Mouse (Mus musculus) frontal cortex, postnatal 36 days (tissue): Measurements from ENCODE around the gene Inhbc.

ENCODE experiments used
- DNase-seq, 2 experiments: peaks; one replicate each; pipeline ENCODE4 v3.0.0; 2022; ENCODE audit warnings: low spot score in 2 of 2

Gene Inhbc

DNA sequence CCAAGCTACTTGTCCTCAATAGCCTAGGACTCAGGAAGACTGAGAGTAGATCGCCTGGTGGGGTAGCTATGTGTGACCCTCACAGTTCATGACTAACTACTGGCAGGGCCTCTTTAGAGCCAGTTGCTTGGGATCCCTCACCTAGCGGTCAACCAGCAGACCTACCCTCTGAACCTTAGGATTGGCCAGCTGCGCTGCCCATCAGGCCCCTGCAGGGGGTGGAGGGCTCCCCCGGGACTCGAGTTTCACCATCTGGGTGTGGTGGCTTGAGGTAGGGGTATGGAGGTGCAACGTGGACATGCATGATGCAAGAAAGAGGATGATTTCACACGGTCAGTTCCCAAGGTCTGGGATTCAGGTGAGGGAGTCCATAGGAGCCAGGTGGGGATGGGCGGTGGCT, 18.5 kb downstream of the Inhbc start:
- DNase-seq: no peak

DNA sequence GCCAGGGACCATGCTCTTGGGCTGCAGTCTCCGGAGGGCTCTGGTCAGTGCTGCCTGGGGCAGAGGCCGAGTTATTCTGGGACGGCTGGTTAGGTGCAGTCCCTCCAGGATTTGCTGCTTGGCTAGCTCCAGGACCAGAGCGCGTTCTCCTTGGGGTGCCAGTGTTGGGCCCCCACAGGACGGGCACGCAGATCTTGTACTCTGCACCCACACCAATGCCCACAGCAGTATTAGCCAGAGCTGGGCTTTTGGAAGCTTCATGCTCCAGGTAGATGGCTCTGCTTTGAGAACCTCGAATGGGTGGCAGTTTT, 19.0 kb downstream of the Inhbc start:
- DNase-seq: no peak

DNA sequence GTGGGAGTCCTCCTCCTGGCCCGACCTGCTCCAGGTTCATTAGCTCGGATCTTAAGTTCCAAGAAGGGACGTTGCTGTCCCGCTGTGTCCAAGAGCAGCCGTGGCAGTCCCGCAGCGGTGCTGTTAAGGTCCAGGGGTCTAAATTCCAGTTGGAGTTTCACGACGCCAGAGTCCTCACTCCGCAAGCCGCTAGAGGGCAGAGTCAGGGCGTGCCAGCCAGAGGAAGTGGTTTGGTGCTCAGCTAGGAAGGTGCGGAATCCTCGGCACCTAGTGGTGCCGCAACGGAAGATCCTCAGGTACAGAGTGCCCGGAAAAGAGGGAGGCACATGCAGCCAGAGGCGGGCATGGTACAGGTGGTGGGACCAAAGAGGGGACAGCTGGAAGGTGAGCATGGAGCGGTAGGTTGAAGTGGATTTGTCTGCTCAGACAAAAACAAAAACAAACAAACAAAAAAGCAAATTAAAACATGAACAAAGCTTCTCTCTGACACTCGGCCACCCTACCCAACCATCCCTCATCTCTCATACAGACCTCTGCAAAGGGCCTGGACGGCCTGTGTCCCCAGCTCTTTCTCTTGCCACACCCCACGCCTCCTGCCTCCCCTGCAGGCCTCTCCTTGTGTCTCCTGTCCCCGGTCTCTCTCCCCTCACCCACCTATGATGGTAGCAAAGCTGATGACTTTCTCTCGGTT, 19.5 kb downstream of the Inhbc start:
- peak; percentile 68 to 78 for DNase-seq

DNA sequence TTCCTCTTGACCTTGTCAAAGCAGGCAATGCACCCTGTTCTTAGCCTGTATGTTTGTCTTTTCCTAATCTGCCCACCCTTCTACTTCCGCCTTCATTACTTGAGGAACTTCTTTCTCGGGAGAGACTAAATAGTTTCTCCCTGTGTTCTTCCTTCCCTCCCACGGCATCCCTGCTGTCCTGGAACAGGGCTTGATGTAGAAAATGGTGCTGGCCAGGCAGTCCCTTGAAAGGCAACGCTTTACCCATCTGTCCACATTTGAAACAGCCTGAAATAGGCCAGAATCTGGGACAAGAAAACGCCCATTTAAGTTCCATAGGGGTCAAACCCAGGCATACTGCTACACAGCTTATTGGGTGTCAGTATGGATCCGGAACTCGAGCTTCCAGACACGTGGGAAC, 20.4 kb downstream of the Inhbc start:
- peak in 1 of 2 experiments; percentile 54 for DNase-seq

DNA sequence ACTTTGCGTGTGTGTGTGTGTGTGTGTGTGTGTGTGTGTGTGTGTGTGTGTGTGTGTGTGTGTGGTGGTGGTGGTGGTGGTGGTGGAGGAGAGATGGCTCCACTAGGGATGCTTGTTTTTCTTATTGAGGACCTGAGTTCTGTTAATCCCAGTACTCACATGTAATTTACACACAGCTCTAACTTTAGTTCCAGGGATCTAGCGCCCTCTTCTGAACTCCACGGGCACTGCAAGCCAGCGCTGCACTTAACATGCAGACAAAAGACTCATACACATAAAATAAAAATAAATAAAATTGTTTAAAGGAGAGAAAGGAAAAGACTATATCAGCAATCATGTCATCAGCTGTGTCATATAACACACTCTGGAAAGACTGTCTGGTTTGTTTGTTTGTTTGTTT, 21.3 kb downstream of the Inhbc start:
- no peak for DNase-seq

DNA sequence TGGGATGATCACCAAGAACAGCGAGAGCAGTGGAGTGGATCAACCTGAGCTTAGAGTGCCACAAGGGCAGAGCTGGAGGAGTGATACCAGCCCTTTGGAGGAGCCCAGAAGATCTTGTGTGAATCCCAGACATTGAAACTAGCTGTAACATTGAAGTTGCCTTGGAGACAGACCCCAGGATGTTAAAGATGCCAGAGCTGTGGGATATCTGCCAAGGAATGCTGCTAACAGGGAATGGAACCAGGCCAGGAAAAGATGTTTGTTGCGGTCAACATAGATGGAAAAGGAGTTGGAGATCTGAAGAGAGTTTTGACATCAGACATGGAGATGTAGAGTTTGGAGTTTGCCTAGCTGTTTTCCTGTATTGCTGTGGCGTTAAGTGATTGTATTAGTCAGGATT, 24.1 kb downstream of the Inhbc start:
- no peak for DNase-seq

DNA sequence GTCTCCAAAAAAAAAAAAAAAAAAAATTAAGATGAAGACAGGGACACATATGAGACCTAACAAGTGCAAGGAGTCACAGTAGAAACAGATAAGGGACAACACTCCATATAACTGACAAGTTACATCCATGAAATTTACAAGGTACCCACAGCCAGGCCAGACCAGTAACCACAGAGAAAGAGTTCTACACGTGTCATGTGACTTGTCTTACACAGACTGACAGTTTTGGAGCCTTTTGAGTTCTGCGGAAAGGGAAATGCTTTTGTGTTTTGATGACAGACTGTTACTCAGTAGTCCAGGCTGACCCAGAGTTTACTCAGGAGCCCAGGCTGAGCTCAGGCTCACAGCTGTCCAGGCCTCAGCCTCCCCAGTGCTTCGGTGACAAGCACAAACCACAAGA, 27.2 kb downstream of the Inhbc start:
- DNase-seq: no peak

DNA sequence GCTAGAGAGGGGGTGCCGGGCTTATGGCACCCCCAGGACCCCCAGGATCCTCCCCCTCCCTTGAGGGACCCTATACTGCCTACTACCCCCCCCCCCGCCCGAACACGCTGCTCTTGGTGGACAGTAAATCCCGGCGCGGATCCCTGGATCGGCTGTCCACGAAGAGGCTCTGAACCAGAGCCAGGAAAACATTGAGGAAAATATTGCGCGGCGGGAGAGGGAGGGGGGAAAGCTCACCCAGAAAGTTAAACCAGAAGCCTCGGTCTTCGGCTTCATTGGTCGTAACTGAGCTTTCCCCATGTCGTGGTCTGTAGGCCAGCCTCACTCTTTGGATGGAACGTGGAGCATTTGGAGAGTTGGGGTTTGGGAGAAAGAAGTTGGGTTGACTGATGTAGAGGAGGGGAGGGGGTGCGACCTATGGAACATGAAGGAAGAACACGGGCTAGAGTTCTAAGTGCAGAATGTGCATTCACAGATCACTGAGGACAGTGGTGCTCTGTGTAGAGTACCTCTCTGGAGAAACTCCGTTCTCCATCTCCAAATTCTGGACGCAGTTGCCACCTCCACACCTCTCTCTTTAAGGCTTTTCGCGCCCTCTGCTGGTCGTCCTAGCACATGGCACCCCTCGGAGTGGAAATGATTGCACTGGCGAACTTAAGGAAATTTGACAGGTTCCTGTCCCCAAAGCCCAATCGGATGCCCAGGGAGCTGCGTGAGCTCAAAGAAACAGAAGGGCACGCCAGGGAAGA, 28.2 kb downstream of the Inhbc start, which contains the start of gene Gli1:
Gli1 (minus strand) TSS at position 84 of the 749 bp plus-strand sequence.
- peak; percentile 71 to 77 for DNase-seq

DNA sequence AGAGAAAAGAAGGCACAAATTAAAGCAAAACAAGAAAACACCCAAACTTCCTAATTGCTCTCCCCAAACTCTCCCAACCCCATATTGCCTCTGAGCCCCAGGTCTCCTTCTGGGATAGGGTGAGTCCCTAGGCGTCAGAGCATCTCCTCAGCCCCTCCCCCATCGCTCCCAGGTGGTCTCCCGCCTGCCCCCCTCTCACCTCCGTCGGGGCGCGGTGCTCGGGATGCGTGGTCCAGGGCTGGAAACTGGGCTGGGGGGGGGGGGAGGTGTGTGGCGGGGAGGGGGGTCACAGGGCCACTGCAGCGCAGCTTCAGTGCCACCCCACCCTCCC, 28.9 kb downstream of the Inhbc start:
- no peak for DNase-seq

DNA sequence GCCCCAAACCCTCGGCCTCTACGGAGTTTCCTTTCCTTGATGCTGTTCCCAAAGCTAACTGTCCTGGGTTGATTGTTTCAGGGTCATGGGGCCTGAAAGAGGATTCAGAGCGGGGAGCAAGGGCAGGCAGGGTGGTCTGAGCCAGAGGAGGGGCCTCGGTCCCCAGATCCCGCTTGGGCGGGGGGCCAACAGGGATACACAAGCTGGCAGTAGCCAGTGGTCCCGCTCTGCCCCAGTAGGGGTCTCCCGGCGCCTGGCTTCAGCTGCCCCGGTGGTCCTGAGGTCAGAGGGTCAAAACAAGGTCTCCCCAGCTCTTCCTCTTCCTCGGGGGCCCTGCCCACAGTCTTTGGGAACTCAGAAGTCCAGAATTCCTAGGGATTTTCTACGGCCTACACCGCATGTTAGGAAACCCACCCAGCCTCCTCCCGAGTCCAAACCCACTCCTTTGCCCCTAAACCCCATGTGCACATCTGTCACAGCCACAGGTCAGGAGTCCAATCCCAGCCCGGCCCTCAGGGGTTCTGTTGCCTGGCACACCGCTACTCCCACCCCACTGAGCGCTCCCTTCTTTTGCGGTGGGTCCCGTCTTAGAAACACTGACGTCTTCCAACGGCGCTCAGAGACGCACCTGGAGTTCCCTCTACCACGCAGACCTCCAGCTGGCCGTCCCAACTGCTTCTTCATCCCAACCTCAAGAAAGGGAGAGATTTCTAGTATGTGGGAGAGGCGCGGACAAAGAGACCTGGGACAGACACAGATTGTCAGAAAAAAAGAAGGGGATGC, 29.5 kb downstream of the Inhbc start:
- no peak for DNase-seq

DNA sequence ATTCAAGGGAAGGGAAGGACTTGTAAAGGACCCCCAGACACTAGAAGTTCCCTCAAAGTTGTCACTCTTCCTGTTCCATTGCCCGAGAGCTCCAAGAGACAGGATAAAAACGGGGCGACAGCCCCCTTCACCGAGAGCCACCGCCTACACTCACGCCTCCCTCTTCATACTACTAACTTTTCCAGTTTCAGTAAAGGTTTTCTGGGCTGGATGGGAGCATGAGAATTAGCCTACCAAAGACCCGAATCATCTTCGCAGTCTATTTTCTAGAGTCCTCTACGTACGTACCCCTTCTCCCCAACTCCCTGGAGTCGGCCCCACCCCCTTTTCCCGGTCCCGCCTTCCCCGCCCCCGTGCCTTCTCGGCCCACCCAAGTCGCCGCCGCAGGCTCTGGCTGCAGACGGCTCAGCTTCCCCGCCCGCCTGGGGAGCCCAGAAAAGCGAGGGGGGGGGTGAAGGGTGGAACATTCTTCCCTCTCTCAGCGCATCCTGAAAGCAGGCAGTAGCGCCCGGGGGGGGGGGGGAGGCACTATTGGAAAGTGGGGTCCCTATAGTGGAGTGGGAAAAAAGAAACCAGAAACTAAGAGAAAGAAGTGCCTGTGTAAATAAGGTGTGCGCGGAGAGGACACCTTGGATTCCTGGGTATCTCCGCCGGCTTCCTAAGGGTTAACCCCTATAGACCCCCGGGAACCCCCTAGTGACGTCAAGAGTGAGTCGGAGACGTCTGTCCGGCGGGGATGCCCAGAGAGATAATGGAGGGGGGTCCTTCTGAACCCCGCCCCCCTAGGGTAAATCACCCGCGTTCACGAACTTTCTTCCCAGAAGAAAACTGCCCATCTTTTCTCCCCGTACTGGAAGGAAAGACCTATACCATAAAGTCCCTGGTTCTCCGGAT, 30.3 kb downstream of the Inhbc start:
- DNase-seq: no peak

DNA sequence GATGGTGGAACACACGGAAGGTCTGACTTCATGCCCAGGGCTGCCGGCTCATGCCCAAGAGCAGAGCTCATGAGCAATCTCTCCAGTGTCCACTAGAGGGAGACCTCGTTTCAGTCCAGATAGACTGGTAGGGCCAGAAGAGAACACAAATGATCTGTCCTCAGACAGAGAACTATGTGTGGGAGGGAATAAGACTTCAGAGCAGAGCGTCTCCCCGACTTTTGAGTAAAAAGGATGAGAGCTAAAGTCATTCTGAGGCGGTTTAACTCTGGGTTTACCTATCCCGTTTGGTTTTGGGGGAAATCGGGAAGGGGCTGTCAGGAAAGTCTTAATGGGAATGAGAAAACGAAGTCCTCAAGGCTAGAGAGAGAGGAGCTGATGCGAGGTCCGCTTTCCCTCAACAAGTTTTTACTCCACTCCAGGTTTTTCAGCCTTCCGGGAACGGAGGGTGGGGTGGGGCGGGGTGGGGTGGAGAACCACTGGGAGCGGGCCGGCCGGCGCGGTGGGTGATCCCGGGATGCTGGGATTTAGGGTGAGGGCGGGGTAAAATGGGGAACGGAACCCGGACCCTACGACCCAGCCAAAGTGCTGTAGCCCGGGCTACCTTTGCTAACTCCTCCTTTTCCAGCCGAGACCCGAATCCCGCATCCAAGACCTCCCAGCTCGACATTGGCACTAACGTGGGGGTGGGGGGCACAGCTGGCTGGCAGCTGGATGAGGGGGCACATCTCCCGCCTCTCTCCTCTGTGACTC, 31.1 kb downstream of the Inhbc start:
- DNase-seq: peak; percentile 86 to 94

DNA sequence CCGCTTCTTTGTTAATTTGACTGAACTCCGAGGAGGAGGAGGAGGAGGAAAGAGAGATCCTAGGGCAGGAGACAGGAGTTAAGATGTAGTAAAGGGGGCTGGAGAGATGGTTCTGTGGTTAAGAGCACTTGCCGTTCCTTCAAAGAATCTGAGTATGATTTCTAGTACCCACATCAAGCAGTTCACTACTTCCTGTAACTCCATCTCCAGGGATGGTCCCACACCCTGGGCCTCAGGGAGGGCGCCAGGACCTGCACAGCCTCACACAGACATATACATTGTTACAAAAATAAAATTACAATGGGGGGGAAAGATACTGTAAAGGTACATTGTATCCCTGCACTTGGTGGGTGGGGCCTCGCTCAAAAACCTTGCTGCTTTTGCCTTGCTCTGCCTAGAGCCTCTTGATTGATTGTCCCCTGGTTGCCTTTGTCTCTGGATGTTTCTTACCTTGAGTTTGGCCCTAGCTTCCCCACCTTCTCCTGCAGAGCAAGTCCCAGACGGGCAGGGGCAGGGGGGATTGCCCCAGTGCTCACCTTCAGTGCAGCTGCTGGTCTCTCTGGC, 32.6 kb downstream of the Inhbc start:
- no peak for DNase-seq

DNA sequence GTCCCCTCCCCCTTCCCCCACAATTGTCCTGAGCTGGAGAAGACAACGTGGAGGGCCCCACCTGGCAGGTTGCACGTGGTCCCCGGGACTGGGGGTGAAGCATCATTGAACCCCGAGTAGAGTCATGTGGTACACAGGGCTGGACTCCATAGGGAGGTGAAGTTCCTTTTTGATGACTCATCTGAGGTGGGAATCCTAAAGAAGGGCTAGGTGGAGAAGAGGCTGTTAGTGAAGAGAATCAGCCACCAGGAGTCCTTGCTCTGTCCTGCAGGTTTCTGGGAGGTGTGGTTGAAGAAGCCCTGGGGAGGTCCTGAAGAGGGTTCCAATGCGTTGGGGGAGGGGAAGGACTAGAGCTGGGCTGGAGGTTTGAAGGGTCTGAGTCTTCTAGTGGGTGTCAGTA, 33.3 kb downstream of the Inhbc start:
- no peak for DNase-seq

DNA sequence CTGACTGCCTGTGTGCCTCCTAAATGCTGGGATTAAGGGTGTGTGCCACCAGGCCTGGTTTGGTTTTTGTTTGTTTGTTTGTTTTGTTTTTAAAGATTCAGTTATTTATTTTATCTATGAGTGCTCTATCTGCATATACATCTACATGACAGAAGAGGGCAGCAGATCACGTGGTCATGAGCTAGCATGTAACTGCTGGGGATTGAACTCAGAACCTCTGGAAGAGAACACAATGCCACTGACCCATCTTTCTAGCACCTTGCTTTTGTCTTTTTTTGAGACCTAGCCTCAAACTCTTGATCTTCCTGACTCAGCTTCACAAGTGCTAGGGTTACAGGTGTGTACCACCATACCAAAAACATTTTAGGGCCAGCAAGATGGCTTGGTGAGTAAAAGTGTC, 35.0 kb downstream of the Inhbc start:
- DNase-seq: no peak

DNA sequence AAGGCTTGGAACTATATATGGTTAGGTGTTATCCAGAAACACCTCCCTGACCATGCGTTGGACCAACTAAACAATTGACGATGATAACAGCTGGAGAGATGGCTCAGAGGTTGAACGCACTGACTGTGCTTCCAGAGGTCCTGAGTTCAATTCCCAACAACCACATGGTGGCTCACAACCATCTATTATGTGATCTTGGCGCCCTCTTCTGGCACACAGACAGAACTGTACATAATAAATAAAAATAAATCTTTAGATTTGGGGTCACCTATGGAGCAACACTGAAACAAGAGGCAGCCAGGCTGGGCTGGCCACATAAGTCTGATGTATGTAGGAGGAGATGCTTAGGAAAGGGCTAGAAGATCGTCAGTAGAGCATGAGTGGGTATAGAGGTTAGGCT, 37.1 kb downstream of the Inhbc start:
- DNase-seq: no peak

DNA sequence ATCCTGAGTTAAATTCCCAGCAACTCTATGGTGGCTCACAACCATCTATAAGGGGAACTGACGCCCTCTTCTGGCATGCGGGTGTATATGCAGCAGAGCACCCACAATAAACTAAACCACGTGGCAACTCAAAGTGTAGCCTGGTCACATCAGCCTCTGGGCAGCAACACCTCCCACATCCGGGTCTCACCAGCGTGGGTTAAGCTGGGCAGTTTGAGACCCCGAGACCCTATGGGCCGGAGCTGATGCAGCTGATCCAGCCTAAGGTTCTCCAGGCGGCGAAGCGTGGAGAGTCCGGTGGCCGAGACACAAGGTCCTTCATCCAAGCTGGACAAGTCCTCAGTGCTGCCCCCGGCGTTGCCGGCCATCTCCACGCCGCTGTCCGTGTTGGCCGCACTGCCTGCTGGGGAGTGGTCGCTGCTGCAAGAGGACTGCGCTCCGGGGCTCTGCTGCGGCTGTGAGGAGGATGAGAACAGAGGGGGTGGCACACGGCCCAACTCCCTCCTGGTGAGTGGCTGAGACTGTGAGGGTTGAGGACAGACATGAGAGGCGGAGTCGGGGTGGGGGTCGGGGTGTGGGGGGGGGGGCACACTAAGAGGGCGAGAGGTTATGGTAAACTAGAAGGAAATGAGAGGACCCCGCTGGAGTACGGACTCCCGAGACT, 37.9 kb downstream of the Inhbc start:
- DNase-seq: no peak

DNA sequence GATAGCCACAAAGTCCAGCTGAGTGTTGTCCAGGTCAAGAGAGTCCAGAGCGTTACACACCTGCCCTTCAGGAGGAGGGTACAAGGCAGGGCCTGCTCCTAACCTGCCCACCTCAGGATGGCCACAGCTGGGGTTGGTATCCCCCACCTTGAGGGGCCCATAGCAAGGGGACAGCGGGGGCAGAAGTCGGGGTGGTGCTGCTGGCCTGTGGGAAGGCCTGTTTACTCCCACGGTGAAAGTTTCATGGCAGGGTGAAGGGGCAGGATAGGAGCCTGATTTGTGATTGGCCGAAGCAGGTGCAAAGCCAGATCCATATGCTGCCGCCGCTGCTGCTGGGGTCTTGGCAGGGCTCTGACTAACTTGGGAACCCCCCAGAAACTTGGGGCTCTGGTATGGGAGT, 40.0 kb downstream of the Inhbc start:
- DNase-seq: no peak

DNA sequence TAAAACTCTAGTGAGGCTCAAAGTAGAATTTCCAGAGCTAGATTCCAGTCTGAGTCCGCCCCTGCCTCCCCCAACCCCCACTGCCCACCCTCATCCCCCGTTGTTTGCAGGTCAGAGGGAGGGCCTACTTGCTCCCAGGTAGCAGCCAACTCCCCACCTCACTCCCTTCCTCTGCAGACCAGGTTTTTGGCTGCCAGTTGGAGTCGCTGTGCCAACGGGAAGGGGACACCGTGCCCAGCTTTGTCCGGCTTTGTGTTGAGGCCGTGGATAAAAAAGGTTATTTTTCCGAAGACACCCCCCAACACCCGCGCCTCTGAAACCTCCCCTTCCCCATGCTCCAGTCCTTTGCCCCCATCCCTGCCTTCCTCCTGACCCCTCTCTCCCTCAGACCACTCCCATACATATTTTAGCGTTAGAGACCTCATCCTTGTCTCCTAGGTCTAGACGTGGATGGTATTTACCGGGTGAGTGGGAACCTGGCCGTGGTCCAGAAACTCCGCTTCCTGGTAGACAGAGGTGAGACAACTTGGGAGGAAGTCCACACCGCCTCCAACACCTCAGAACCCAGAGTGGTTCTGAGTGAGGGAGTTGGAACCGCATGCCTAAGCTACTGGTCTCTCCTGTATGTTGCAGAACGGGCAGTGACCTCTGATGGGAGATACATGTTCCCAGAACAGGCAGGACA, 42.6 kb downstream of the Inhbc start:
- no peak for DNase-seq

DNA sequence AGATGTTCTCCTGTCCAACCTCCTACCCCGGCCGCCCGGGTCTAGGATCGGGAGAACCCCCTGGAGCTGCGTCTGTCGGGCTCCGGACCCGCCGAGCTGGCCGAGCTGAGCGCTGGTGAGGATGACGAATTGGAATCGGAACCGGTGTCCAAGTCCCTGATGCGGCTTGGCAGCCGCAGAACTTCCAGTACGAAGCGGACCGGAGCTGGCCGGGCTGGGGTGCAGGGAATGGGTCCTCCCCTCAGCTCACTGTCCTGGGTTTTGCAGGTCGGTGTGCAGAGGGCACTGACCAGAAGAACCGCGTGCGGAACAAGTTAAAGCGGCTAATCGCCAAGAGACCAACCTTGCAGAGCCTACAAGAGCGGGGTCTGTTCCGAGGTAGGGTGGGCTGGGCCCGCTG, 43.4 kb downstream of the Inhbc start:
- DNase-seq: no peak
